Mouse (Mus musculus): Measurements from ENCODE around the gene Parn.

- TF ChIP-seq CTCF (IDR thresholded peaks at IDR 0.05; ENCODE audit: insufficient read depth, low read length) (no peak), POLR2A (IDR thresholded peaks at IDR 0.05; ENCODE audit: borderline replicate concordance, extremely low read depth, low read depth, low read length) (peak; percentile 96)
Observed at GRCm38 (mm10) chr16:13671685-13672385, 3.9 kb upstream of the Parn start, which contains the start of the genes Bfar and 3110001I22Rik.
